Mouse (Mus musculus) urinary bladder, postnatal 36 days (tissue): ENCODE data around the gene Dnmt3b.
"Not testable (repeated sequence)": the region's sequence is repeated elsewhere in the genome, so short reads cannot be mapped to it uniquely, and the experiment has no call there.

Source experiments
- DNase-seq, 2 experiments: peaks; one replicate each; pipeline ENCODE4 v3.0.0; 2022; ENCODE audit warnings: low spot score in 2 of 2, mixed read lengths in 1 of 2

Gene Dnmt3b

DNA sequence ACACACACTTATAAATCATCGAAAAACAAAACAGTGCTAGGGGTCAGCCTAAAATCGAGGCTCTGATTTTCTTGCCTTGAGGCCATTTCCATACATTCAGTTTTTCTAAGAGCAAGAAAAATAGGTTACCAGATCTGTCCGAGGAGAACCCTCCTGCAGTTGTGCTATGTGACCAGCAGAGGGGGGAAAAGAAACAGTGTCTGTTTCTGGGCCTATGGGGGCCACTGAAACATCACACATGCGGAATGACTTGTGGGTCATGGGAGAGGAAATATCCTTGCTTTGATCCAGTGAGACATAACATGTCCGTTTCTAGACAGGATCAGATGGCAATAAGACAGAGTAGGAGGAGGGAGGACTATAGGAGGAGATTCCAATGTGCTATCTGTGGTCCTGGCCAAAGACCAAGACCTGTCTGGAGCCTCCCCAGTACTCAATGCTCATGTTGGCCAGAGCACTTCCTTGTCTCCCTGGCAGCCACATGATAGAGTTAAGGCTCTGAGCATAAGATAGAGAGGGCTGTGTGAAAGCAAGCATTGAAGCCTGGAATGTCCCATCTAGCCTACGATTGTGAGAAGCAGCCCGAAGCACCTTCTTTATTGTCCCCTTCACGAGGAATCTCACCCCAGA lies 61.6 kb downstream of the Dnmt3b start:
- DNase-seq, result peak in 1 of 2 experiments; percentile 2

DNA sequence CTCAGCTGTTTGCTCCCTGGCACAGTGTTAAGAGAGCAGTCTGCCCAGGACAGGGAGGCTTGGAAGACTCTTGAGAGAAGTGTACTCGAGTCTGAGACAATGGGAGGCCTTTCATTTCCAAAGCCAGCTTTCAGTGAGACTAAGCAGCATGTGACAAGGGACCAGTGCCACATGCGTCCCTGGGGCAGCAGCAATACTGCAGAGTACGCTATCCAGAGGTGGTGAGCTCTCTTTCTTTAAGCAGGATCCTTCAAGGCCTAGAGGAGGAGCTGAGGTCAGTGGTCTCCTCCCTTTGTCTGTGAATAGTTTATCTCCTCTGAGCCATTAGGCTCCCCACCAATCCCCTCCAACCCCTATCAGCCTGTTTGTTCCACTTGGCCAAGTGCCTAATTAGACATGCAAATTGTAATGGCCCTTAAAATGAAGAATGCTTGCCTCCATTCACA lies 63.4 kb downstream of the Dnmt3b start:
- DNase-seq, result no peak

DNA sequence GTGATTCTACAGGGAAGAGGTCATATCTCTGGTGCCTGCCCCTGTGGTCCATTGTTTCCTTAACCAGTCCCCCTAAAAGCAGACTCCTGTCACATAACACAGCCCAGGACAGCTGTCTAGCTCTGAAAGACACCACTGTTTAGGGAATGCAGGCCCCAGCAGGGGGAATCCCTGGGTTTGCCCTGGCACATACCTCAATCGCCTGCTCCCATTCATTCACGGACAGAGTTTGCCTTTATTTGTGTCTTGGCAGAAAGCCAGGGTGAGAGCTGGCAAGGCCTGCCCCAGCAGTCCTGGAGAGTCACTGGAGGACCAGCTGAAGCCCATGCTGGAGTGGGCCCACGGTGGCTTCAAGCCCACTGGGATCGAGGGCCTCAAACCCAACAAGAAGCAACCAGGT lies 64.0 kb downstream of the Dnmt3b start:
- peak; percentile 9 to 25 for DNase-seq

DNA sequence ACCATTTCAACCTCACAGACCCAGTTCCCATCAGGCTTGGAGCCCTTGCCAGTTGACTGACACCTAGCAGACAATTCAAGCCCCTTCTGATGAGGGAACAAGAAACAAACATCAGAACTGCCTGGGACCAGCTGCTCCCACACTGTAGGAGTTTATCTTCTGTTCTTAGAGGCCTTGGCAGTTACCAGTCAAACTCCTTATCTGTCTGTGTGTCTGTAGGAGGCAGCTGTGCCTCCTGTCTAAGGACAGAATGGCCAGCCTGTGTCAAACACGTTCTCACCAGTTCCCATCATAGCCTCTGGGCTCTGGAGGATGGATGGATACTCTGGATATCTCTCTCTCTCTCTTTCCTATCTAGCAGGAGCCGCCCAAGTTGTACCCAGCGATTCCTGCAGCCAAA lies 68.6 kb downstream of the Dnmt3b start:
- DNase-seq, result not testable (repeated sequence)

DNA sequence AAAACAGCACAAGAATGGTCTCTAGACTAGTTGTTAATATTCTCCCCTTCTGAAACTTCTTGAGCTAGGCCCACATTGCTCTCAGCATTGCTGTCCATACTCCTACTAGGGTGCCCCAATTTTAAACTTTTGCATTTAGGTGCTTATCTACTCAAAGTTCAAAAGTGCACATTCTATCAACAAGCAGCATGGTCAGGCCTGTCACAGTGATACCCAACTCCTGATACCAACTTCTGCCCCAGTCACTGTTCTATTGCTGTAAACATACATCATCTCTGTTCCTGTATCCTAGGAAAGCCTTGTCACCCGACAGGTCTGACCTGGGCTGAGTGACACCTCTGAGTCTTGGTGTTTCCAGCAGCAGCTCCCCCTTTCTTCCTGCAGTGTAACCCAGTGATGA lies 73.8 kb downstream of the Dnmt3b start:
- no peak for DNase-seq

DNA sequence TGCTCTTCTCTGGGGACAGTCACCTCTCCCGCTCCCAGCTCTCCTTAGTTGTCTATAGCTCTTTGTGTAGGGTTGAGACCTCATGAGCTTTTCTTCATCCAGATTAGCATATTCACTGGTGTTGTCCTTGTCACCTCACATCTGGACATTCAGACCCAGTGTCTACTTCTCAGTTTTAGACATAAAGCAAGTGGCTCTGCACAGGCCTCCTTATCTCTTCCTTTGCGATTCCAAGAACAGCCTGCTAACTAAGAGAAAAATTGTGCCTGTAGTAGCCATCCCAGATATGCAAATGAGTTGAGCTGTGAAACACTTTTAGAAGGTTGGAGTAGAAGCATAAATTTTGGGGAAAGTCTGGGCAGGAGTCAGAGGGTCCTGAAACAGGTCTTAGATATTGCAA lies 75.2 kb downstream of the Dnmt3b start:
- no peak for DNase-seq

DNA sequence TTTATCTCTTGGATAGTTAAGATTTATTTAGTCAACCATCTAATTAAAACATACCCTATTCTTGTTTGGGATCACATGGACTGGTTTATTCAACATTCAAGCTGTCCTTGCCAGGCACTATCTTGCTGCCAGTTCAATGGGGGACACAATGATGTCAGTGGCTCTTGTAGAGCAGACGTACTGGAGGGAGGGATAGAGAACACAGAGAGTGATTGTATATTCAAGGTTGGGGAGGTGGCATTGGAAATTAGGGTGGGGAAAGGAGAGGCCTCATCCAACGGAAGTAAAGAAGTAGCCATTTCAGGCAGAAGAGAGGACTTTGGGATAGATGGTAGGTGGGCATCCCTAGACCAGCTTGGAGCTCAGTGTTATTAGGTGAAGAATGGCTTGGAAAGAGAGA lies 75.6 kb downstream of the Dnmt3b start:
- DNase-seq, result no peak

- no peak for DNase-seq
Measured at GRCm38 (mm10) chr2:153725291-153725690, 76.0 kb downstream of the Dnmt3b start.

- DNase-seq, result no peak
Measured at GRCm38 (mm10) chr2:153734033-153734432, 84.8 kb downstream of the Dnmt3b start.
